Mouse (Mus musculus): ENCODE data around the gene Sgo2b.

DNA sequence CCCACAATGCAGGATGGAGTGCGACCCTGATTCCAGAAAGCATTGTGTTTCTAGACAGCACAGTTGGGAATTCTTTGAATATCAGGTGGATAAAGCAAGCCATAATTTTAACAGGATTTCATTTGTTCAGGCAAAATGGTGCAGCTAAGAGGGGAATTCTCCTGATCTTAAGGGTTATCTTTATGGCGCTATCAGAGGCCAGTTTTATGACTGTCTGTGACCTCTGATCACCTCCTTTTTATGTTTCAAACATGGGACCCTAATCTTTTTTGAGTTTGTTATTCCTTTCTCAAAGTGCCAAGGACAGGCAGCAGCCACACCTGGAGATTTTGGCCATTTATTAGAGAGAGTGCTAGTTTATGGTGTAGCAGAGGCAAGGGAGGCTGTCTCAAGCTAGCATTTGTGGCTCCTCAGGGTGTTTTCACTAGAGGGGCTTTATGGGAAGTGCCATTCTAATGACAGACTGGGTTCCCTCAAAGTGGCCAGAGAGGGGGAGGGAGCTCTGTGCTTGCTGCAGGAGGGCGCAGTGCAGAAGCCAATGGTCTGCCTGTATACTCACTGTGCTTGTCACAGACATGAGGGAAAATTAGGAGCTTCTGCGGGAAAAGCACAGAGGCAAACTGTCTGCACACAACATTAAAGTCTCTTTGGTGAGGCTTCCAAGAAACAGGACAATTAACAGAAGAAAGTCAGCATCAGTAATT, 30.6 kb downstream of the Sgo2b start:
- TF ChIP-seq POLR2A (IDR thresholded peaks at IDR 0.05; ENCODE audit: low read depth, low read length), result no peak
- no peak for TF ChIP-seq CTCF (IDR thresholded peaks at IDR 0.05; ENCODE audit: borderline replicate concordance, insufficient read depth, low read length)
